Comparison of ENCODE assay signal across 8 mouse cellular contexts in the genomic region with DNA sequence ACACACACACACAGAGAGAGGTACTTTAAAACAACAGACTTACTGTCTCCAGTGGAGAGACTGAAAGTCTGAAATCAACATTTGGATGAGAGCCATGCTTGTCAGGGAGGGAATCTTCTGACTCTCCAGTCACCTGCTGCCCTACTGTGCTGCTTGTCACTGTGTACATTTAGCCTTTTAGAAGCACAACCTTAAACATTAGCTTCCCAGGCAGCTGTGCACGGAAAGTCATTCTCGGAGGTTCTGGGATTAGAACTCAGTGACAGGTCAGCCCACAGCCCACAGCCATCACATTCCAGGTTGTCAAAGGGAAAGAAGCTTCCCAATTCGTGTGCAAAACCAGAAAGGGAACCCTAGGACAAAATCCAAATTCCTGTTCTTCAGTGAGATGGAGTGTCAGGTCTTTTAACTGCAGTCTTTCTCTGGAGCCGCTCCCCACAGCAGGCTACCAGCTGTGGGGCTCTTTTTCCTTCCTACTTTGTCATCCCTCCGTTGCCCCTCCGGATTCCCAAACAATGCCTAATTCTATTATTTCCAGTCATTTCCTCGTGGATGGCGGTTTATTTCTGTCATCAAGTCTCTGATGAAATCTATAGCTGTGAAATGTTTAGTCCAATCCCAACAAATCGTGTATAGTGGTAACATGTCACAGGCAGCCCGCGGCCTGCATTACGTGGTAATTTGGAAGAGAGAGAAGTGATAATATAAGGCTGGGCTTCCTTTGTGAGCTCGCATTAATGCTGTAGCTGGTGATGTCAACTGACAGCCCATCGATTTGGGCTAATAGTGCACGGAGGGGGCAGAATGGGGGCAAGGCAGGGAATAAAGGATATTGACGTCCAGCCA. TPM values are rescaled to one million over a fixed set of nuclear protein-coding genes. Genes with fewer than 3 reads are reported as not detected.
A peak's percentile ranks its signal among the peaks of the same experiment; 100 is the strongest.
DNase-seq lines count a peak whose midpoint lies in the region; ATAC-seq lines count a peak whose summit lies in the region.

No protein-coding gene starts in this region.

- peaks cover 14% of the 10 kb centered on the region; the same call in 1 of the 2 replicates for H3K4me1 ChIP-seq in forebrain, embryonic 11.5 days (replicated peaks; ENCODE audit: control insufficient read depth, insufficient read depth, low read length)
- peaks cover 23% of the 10 kb centered on the region for H3K4me1 ChIP-seq in liver, embryonic 15.5 days (replicated peaks)

- no peak overlapping the region for H3K4me2 ChIP-seq in forebrain, embryonic 11.5 days (ENCODE audit: low read depth, low read length, severe bottlenecking)
- no peak overlapping the region for H3K4me2 ChIP-seq in liver, embryonic 15.5 days

- no peaks in the 10 kb centered on the region for H3K27me3 ChIP-seq in forebrain, embryonic 11.5 days (ENCODE audit: control insufficient read depth, insufficient read depth, low read length)
- H3K27me3 ChIP-seq in liver, embryonic 15.5 days: no peaks in the 10 kb centered on the region

- H3K9me3 ChIP-seq in forebrain, embryonic 11.5 days (ENCODE audit: control insufficient read depth, low read length): no peaks in the 10 kb centered on the region
- H3K9me3 ChIP-seq in liver, embryonic 15.5 days (replicated peaks): no peaks in the 10 kb centered on the region

- H3K27ac ChIP-seq in forebrain, embryonic 11.5 days (ENCODE audit: low read depth, low read length): peak overlapping the region; percentile 39; the same call in 1 of the 2 replicates
- peak overlapping the region; percentile 26; the same call in 1 of the 2 replicates for H3K27ac ChIP-seq in liver, embryonic 15.5 days (replicated peaks)

- no peak overlapping the region for H3K9ac ChIP-seq in forebrain, embryonic 11.5 days (ENCODE audit: low read length)
- no peak overlapping the region for H3K9ac ChIP-seq in liver, embryonic 15.5 days

- H3K4me3 ChIP-seq in forebrain, embryonic 11.5 days (ENCODE audit: low read depth, low read length): no peak overlapping the region
- H3K4me3 ChIP-seq in liver, embryonic 15.5 days (replicated peaks): no peak overlapping the region

- whole genome bisulfite sequencing in forebrain, embryonic 11.5 days: 22% methylated on average over 16 of the region's 16 CpGs
- 44% methylated on average over 16 of the region's 16 CpGs for WGBS in liver, embryonic 15.5 days (ENCODE audit: insufficient replicate concordance)

- peaks cover 10% of the 10 kb centered on the region for H3K36me3 ChIP-seq in forebrain, embryonic 11.5 days (ENCODE audit: control insufficient read depth, insufficient read depth, low read length)
- peaks cover 40% of the 10 kb centered on the region for H3K36me3 ChIP-seq in liver, embryonic 15.5 days (replicated peaks)

- DNase-seq in heart, adult 11 months: peak; percentile 90
- no peak for DNase-seq in heart, adult 8-10 months (ENCODE audit: low spot score)
- peak; percentile 13 for DNase-seq in CD4-positive helper T cell, adult 2 months (ENCODE audit: low read depth, low spot score)
- no peak for DNase-seq in forebrain, embryonic 11.5 days (ENCODE audit: low spot score)
- no peak for DNase-seq in thymus, adult 18-20 months
- DNase-seq in thymus, postnatal 0 days (ENCODE audit: low spot score): no peak

- 0 out of 2 replicates have a peak, but pooled peaks have one; percentile 14 for ATAC-seq in forebrain, embryonic 11.5 days (replicated peaks; ENCODE audit: low FRiP score)
- ATAC-seq in liver, embryonic 15.5 days (ENCODE audit: insufficient read depth): no peak
- ATAC-seq in inflammation-experienced regulatory T-cells, adult 6 months: no peak

RNA-seq across cellular contexts. Expression of gene Hspa8, which starts 7.5 kb away (rescaled TPM):
- total RNA-seq in heart, adult 8-10 months (2022): 1,000 to 10,000 TPM; 1,176 to 1,889 (median 1,438) TPM
- 3,498 and 3,614 TPM in 2 replicates for polyA plus RNA-seq in forebrain, embryonic 11.5 days (2014; fragmentation: Nextera tagmentation; extraction: Ambion mirVana)
- polyA plus RNA-seq in liver, embryonic 15.5 days (2015; fragmentation: Nextera tagmentation; extraction: Ambion mirVana): 1,128 and 1,129 TPM in 2 replicates
- polyA plus RNA-seq in inflammation-experienced regulatory T-cells, adult 6 months (2017; shearing (Covaris generic)): 1,000 to 10,000 TPM; 2,551 to 3,273 (median 2,898) TPM
- 1,839 and 2,551 TPM in 2 replicates for polyA plus RNA-seq in thymus, postnatal 0 days (2015; fragmentation: Nextera tagmentation; extraction: Ambion mirVana)

Comparison
In these comparisons a context has a peak if more than half of its experiments do, and no peak if none do; other contexts are left out.
1. DNase-seq: peak in heart, adult 11 months (single experiment) and CD4-positive helper T cell, adult 2 months (single experiment); none in heart, adult 8-10 months (single experiment), forebrain, embryonic 11.5 days (single experiment), thymus, adult 18-20 months (0 of 2) and thymus, postnatal 0 days (single experiment).